Mouse (Mus musculus) kidney, adult 18-20 months (tissue): Measurements from ENCODE around the gene Avpi1.
A peak's percentile ranks its signal among the peaks of the same experiment; 100 is the strongest.
"Not testable (repeated sequence)": the region's sequence is repeated elsewhere in the genome, so short reads cannot be mapped to it uniquely, and the experiment has no call there.

Experiments used
- DNase-seq: peaks from one replicate; pipeline ENCODE4 v3.0.0; 2021

The Avpi1 gene

GRCm38 (mm10) chr19:42099406-42099805 is 29.5 kb downstream of the Avpi1 start:
- no peak for DNase-seq

- no peak for DNase-seq
These were observed 38.2 kb downstream of the Avpi1 start for GRCm38 (mm10) chr19:42090637-42091141.

GRCm38 (mm10) chr19:42089748-42090595 is 38.9 kb downstream of the Avpi1 start, which contains the start of gene Pi4k2a:
TSS of gene Pi4k2a (plus strand) at chr19:42090470.
- peak; percentile 98 for DNase-seq

- peak; percentile 70 for DNase-seq
These were observed 39.6 kb downstream of the Avpi1 start for GRCm38 (mm10) chr19:42089103-42089747.

- DNase-seq = peak; percentile 87
These were observed 42.7 kb downstream of the Avpi1 start, which contains the start of gene Morn4 for GRCm38 (mm10) chr19:42086166-42086565. TSS of gene Morn4 (minus strand) at chr19:42086357.

- no peak for DNase-seq
These were observed 43.2 kb downstream of the Avpi1 start for GRCm38 (mm10) chr19:42085690-42086089.

GRCm38 (mm10) chr19:42081613-42082012 is 47.2 kb downstream of the Avpi1 start:
- not testable (repeated sequence) for DNase-seq

GRCm38 (mm10) chr19:42080469-42080868 is 48.4 kb downstream of the Avpi1 start:
- DNase-seq = no peak

GRCm38 (mm10) chr19:42079950-42080349 is 48.9 kb downstream of the Avpi1 start:
- no peak for DNase-seq

GRCm38 (mm10) chr19:42079006-42079405 is 49.9 kb downstream of the Avpi1 start:
- DNase-seq = no peak

GRCm38 (mm10) chr19:42078566-42078965 is 50.3 kb downstream of the Avpi1 start:
- DNase-seq = no peak

- DNase-seq = no peak
These were observed 52.9 kb downstream of the Avpi1 start for GRCm38 (mm10) chr19:42075992-42076391.

- no peak for DNase-seq
These were observed 53.8 kb downstream of the Avpi1 start for GRCm38 (mm10) chr19:42075051-42075450.
